Mouse (Mus musculus) liver, embryonic 11.5 days (tissue): ENCODE results near the gene Col15a1. TPM values are rescaled to one million over a fixed set of nuclear protein-coding genes. Genes with fewer than 3 reads are reported as not detected.

Source experiments
- ATAC-seq: fragments of 200-750 bp; cut with Nextera tagmentation; replicated peaks from 2 replicates; pipeline ENCODE4 v1.8.0; 2017; ENCODE audit warnings: moderate number of reproducible peaks, mild to moderate bottlenecking, moderate TSS enrichment, moderate library complexity; ENCODE audit not compliant: low FRiP score
- DNase-seq: peaks from one replicate; pipeline ENCODE4 v3.0.0-alpha.2; 2017; ENCODE audit warnings: low spot score
- H3K27ac ChIP-seq: fragments of 300-500 bp; sonication (generic); 2 replicates; pipeline ENCODE4 v1.5.1; 2014; ENCODE audit warnings: mild to moderate bottlenecking, low read depth, low read length, control low read depth
- H3K27me3 ChIP-seq: fragments of 300-500 bp; sonication (generic); replicated peaks from 2 replicates; pipeline ENCODE4 v1.6.1; 2014; ENCODE audit warnings: low read length, mixed read lengths; ENCODE audit not compliant: control insufficient read depth, insufficient read depth
- H3K36me3 ChIP-seq: fragments of 300-500 bp; sonication (generic); 2 replicates; pipeline ENCODE4 v1.6.1; 2014; ENCODE audit warnings: mild to moderate bottlenecking, low read length, moderate library complexity, mixed read lengths; ENCODE audit not compliant: control insufficient read depth, insufficient read depth
- H3K4me1 ChIP-seq: fragments of 300-500 bp; sonication (generic); replicated peaks from 2 replicates; pipeline ENCODE4 v1.6.1; 2014; ENCODE audit warnings: low read length, mixed read lengths; ENCODE audit not compliant: control insufficient read depth, insufficient read depth
- H3K4me2 ChIP-seq: fragments of 300-500 bp; sonication (generic); 2 replicates; pipeline ENCODE4 v1.6.1; 2014; ENCODE audit warnings: mild to moderate bottlenecking, control low read depth, moderate library complexity
- H3K4me3 ChIP-seq: fragments of 300-500 bp; sonication (generic); 2 replicates; pipeline ENCODE4 v1.5.1; 2014; ENCODE audit warnings: low read depth, low read length, control low read depth
- H3K9ac ChIP-seq: fragments of 300-500 bp; sonication (generic); 2 replicates; pipeline ENCODE4 v1.6.1; 2014; ENCODE audit warnings: low read depth, low read length, control low read depth
- H3K9me3 ChIP-seq: fragments of 300-500 bp; sonication (generic); 2 replicates; pipeline ENCODE4 v1.6.1; 2016; ENCODE audit warnings: low read length, inconsistent platforms, mixed read lengths; ENCODE audit not compliant: control insufficient read depth
- WGBS: fragments of 180-500 bp; shearing (Covaris S2); extraction: QIAGEN DNeasy Blood & Tissue Kit; methylation state at CpG from one replicate; pipeline ENCODE4 v1.1.7; 2014; 5-methylcytosine and 5-hydroxymethylcytosine counted together
- polyA plus RNA-seq: library from polyadenylated mRNA; unstranded; fragments of >200 nt; fragmentation: Nextera tagmentation; extraction: Ambion mirVana; gene quantifications from 2 replicates; pipeline ENCODE4 v1.2.1, GENCODE M21; 2014

The Col15a1 gene
- polyA plus RNA-seq = 1.2 and 1.4 TPM in 2 replicates

DNA sequence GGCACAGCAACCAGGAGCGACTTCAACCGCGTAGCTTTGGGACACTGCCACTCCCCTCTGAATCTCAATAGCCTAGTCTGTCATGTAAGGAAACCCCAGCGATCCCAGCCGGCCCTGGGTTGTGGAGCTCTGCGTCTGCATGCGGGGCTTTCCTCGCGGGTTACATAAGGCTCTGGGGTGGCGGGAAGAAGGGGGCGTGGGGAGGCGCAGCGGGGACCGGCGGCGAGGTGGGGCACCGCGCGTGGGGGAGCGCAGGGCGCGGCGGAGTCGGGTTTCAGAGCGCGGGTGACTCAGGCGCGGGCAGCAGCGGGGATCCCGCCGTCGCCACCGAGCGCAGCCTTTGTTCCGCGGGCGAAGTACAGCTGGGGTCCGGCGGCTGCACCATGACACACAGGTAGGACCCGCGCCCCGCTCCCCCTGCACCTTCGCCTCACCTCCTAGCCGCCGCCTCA is at the start of gene Col15a1:
TSS of gene Col15a1 (plus strand) at position 193 of the 452 bp plus-strand sequence.
- Histone ChIP-seq H3K4me2 (peak within 1 kb of the TSS; percentile 63), H3K36me3 (no peaks in the 10 kb centered on the region), H3K9me3 (no peaks in the 10 kb centered on the region), H3K27ac (no peak within 1 kb of the TSS), H3K27me3 (peaks cover 43% of the 10 kb centered on the region), H3K4me3 (peak within 1 kb of the TSS; percentile 35), H3K9ac (no peak within 1 kb of the TSS), H3K4me1 (no peaks in the 10 kb centered on the region)
- 2% methylated on average over 45 of the region's 45 CpGs for WGBS
- ATAC-seq (no peak), DNase-seq (no peak)

DNA sequence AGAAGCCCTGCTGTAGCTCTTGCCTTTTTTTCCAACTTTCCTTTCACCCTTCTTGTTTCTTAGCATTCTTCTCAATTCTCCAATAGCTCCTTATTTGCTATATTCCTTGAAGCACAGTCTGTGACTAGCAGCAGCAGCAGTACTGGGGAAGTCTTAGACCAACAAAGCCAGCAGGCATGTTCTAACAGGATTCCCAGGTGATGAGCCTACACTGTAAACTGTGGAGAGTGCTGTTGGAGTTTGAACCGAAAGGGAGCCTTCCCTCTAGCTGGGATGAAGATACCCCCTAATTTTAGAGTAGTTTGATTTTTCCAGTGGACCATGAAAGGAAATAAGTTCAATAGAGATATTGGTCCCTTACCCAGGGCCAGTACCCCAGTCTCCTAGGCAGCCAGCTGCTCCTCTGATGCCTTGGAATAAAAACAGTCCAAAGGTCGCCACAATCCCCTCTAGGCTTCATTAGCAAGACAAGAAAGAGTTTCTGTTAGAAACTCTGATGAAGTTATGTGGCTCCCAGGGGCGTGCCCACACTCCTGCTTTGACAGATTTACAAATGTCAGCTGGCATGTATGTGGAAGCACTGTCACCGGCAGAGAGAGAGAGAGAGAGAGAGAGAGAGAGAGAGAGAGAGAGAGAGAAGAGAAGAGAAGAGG is 46.7 kb upstream of the Col15a1 start:
- H3K4me2 ChIP-seq = no peak overlapping the region
- H3K4me1 ChIP-seq = no peaks in the 10 kb centered on the region
- DNase-seq = no peak
- H3K9ac ChIP-seq = no peak overlapping the region
- WGBS = 23% methylated on average over 3 of the region's 4 CpGs
- H3K4me3 ChIP-seq = no peak overlapping the region
- no peak for ATAC-seq
- H3K9me3 ChIP-seq = no peaks in the 10 kb centered on the region
- H3K27me3 ChIP-seq = no peaks in the 10 kb centered on the region; the same call in 1 of the 2 replicates
- H3K36me3 ChIP-seq = no peaks in the 10 kb centered on the region
- no peak overlapping the region for H3K27ac ChIP-seq

DNA sequence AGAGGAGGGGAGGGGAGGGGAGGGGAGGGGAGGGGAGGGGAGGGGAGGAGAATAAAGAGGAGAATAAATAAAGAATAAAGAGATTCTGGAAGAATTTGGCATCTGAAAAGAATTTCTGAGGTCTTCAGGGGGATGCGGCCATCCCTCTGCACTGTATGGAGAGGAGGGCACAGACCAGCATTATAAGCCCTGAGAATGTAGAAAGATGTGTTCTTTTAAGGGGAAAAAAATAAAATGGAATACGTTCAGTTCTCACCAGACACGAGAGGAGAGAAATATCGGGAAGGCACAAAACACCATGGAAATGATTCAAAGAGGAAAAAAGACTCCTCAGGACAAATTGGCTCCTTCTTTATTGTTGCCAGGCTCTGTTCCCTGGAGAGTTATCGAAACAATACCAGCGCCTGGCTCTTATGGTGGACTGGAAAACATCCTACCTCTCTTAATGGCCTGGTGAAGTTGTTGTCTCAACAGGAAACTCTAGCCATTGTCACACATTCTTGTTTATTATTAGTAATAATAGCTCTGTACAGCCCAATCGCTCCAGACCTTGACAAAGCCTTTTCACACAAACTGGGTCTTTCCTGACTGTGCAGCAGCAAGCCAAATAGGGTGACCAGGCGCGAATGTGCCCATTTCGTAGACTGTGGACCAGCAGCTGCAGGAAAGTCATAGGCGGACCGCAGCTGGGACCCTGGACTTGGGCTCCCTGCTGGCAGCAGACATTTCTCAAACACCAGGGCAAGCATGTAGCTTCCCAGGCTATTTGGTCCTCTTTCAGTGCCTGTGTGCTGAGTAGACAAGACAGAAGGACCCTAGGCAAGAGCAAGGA is 46.0 kb upstream of the Col15a1 start:
- 75% methylated on average over 12 of the region's 12 CpGs for WGBS
- Histone ChIP-seq H3K4me3 (no peak overlapping the region), H3K9me3 (no peaks in the 10 kb centered on the region), H3K4me2 (no peak overlapping the region), H3K9ac (no peak overlapping the region), H3K36me3 (no peaks in the 10 kb centered on the region), H3K4me1 (no peaks in the 10 kb centered on the region), H3K27me3 (no peaks in the 10 kb centered on the region; the same call in 1 of the 2 replicates), H3K27ac (no peak overlapping the region; the same call in 1 of the 2 replicates)
- no peak for DNase-seq
- ATAC-seq = no peak

DNA sequence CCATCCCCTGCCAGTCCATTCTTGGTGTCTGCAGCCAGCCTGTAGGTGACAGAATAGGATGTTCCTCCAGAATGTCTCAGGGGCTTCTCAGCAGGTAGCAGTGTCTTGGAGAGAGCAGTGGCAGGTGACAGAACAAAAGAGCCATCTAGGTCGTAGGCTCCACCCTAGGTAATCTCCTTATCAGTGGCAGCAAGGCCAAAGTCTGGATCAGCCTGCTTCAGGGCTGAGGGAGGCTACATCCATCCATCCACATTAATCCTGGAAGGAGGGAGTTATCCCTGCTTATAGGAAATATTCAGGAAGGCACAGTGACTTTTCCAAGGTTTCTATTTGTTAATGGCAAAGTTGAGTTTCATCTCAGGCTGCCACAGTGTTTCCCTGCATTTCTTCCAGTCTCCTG is 35.6 kb upstream of the Col15a1 start:
- Histone ChIP-seq H3K27me3 (no peaks in the 10 kb centered on the region), H3K4me2 (no peak overlapping the region), H3K9ac (no peak overlapping the region), H3K4me3 (no peak overlapping the region), H3K36me3 (no peaks in the 10 kb centered on the region), H3K4me1 (no peaks in the 10 kb centered on the region), H3K9me3 (no peaks in the 10 kb centered on the region), H3K27ac (no peak overlapping the region)
- 31% methylated on average over 1 of the region's 1 CpGs for WGBS
- no peak for DNase-seq
- no peak for ATAC-seq

DNA sequence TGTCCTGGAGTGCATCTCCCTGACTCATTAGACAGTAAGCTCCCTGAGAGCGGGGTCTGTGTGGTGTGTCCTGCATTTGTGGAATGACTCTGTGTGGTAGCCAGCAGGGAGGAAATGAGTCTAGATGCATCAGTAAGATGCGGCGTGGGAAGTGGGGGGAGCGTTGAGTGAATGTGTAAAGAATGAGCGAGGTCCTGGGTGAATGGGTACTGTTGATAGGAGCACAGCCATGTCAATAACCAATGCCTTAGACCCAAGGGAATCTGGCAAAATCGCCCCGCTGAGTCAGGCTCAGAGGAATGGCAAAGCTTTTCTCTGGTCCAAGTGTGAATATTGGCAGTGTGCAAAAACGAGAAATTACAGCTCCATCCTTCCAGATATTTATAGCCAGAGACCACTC is 30.9 kb upstream of the Col15a1 start:
- H3K9ac ChIP-seq = no peak overlapping the region

DNA sequence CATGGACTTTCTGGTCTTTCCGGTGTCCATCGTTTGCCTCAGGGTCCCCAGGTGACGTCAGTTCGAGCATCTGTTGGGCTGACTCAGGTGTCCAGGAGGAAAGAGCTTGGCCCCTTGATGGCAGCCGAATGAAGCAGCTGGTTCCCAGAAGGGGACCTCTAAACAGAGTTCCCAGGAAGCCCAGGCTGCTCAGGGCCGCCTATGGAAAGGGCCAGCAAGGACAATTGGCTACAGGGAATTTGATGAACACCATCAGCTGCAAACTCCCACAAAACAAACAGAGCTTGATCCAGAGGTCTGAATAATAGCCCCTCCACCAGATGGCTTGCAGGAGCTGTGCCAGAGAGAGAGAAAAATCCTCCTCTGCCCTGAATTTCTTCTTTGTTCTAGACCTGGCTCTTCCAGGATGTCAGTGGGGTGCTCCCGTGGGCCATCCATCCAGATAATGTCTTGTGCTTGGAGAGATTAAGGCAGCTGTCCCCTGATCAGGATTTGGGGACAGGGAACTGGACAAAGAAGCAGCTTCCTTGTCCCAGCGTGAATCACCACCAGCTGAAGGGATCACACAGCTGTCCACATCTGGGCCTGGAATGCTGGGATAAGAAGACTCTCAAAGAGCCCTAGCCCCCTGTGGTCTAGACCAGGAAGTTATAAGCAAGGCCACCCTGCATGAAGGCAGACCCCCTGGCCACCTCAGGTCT is 29.6 kb upstream of the Col15a1 start:
- no peak overlapping the region for H3K9ac ChIP-seq
- 73% methylated on average over 8 of the region's 8 CpGs for WGBS
- no peaks in the 10 kb centered on the region for H3K9me3 ChIP-seq
- no peak for DNase-seq
- no peaks in the 10 kb centered on the region for H3K36me3 ChIP-seq
- H3K4me1 ChIP-seq = no peaks in the 10 kb centered on the region
- no peaks in the 10 kb centered on the region for H3K27me3 ChIP-seq
- H3K4me3 ChIP-seq = no peak overlapping the region
- H3K4me2 ChIP-seq = no peak overlapping the region
- ATAC-seq = no peak
- H3K27ac ChIP-seq = no peak overlapping the region

More for the DNA sequence above, 30.9 kb upstream of the Col15a1 start:
- H3K36me3 ChIP-seq = no peaks in the 10 kb centered on the region
- H3K27ac ChIP-seq = no peak overlapping the region
- H3K9me3 ChIP-seq = no peaks in the 10 kb centered on the region
- H3K27me3 ChIP-seq = no peaks in the 10 kb centered on the region
- 68% methylated on average over 8 of the region's 8 CpGs for WGBS
- H3K4me1 ChIP-seq = no peaks in the 10 kb centered on the region
- H3K4me3 ChIP-seq = no peak overlapping the region
- DNase-seq (no peak), ATAC-seq (no peak)
- no peak overlapping the region for H3K4me2 ChIP-seq

DNA sequence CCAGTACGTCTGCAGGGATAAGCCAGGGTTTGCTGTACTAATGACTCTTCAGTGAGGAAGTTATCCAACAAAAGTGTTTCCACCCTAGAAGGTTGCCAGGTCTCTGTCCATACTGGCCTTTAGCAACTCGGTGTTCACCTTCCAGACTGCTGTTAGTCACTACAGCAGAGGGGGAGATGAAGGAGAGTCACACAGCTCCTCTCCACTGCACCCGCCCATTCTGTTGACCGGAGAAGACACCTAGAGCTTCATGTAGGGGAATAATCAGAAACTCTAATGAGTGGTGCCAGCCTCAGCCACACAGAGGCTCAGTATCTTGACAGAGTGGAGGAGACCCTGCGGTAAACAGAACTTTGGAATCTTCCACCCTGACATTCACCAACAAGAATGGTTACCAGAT is 28.4 kb upstream of the Col15a1 start:
- ATAC-seq = no peak
- Histone ChIP-seq H3K27ac (no peak overlapping the region), H3K27me3 (no peaks in the 10 kb centered on the region)

DNA sequence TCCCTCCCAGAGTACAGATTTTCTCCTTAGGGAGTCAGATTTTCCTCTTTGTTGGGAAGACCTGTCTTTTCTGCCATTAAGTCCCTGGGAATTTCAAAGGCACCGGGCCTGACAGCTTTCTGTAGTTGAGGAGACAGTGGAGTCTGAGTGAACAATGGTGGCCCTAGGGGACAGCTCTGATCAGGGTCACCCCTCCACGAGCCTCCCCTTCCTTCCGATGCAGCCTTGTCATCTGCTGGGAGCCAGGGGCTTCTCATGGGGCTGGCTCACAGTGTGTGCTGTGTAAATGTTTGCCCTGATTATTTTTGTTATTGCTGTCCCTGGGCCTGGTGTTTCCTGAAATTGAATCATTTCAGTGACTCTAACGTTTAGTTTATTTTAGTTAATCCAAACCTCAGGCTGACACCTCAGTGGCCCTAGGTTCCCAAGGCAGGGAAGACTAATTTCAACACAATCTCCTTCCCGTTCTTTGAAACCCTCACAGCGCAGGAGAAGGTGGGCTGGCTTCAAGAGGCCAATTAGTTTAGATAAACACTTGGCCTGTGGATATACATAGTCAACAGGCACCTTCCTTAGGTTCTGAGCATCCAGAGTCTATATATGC is 23.8 kb upstream of the Col15a1 start:
- H3K4me1 ChIP-seq = no peaks in the 10 kb centered on the region
- DNase-seq (no peak), ATAC-seq (no peak)
- 55% methylated on average over 6 of the region's 6 CpGs for WGBS
- H3K36me3 ChIP-seq = no peaks in the 10 kb centered on the region
- H3K4me3 ChIP-seq = no peak overlapping the region
- H3K4me2 ChIP-seq = no peak overlapping the region
- H3K9me3 ChIP-seq = no peaks in the 10 kb centered on the region
- H3K27ac ChIP-seq = no peak overlapping the region
- no peak overlapping the region for H3K9ac ChIP-seq
- no peaks in the 10 kb centered on the region for H3K27me3 ChIP-seq

More for the DNA sequence above, 28.4 kb upstream of the Col15a1 start:
- H3K4me2 ChIP-seq = no peak overlapping the region
- H3K9ac ChIP-seq = no peak overlapping the region
- H3K9me3 ChIP-seq = no peaks in the 10 kb centered on the region
- no peak overlapping the region for H3K4me3 ChIP-seq
- no peak for DNase-seq
- H3K4me1 ChIP-seq = no peaks in the 10 kb centered on the region
- WGBS = 83% methylated on average over 5 of the region's 5 CpGs
- H3K36me3 ChIP-seq = no peaks in the 10 kb centered on the region
